Mouse (Mus musculus) ovary, adult 18-20 months (tissue): Measurements from ENCODE around the gene Insl5.

Experiments
- DNase-seq: peaks from one replicate; pipeline ENCODE4 v3.0.0; 2022; ENCODE audit warnings: low spot score, mixed read lengths

Insl5 gene

DNA sequence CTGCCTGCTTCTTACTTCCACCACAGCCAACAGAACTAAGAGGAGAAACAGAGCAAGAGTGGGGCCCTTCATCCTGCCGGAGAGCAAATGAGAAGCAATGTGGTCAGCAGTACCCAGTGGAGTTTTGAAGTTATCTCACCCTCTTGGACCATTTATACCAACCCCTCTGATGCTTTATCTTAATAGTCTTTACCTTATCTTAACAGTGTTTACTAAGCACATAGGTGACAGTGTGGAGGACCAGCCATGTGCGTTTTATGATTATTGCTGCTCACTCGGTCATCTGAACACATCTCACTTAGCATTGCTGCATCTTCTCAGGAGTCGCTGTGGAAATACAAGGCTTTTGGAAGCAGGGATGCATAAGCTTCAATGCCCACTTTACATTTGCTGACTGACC lies at the start of gene Insl5:
Gene Insl5 (minus strand): TSS at position 222 of the 400 bp plus-strand sequence.
- DNase-seq = no peak

DNA sequence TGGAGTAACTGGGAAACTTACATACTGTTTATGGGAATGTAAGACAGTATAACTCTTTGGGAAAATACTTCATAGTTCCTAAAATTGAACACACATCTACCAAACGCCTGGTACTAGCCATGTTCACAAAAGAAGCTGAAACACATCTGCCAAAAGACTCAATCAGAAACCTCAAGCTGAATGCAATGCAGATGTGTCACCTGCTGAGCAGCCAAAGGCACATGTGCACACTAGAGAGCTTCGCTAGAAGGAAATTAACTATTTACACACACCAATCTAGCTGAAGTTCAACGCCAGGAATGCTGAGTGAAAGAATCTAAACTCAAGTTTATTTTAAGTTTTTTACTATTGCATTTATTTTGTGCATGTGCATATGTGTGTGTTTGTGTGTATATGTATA lies 44.0 kb upstream of the Insl5 start:
- DNase-seq = no peak

DNA sequence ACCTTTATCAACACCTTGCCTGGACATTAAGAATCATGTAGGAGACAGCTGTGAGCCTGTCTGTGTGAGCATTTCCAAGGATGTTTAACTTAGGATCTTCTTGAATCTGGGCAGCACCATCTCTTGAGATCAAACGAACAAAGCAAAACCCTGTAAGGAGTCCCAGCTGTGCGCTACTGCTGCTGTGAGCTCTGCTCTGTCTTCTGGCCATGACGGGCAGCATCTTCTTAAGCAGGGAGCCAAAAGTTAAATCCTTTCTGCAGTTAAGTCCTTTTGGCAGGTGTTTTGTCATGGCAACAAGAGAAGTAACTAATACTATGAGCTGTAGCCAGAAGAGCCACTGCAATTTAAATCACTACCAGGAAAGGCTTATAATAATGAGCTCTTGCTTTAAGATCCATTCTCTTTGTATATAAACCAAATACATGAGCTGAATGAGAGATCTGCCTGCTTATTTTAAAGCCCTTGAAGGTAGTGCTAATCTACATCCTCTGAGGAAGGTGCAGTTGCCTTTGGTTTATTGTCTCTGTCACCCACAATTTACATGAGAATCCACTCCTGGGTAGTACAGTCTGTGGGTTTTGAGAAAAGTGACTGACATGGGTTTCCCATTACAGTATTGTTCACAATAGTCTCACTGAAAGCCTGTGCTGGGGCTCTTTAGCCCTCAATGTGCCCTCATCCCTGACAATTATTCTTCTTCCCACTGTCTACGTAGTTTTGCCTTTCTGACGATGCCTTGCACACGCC lies 41.4 kb upstream of the Insl5 start:
- no peak for DNase-seq

DNA sequence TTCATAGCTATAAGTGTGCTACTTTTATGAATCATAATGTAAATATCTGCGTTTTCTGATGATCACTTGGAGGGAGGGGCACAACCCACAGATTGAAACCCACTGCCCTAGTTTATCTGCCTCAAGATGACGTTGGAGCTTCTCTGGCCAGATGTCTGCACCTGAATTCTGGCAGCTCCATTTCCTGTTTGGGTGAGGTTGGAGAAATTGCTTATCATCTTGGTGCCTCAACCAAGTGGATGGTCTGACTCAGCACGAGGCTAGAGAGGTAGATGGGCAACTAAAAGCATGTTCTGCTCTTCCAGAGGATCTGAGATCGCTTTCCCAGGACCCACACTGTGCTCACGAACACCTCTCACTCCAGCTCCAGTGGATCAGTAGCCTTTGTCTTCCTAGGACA lies 38.3 kb upstream of the Insl5 start:
- DNase-seq = no peak

DNA sequence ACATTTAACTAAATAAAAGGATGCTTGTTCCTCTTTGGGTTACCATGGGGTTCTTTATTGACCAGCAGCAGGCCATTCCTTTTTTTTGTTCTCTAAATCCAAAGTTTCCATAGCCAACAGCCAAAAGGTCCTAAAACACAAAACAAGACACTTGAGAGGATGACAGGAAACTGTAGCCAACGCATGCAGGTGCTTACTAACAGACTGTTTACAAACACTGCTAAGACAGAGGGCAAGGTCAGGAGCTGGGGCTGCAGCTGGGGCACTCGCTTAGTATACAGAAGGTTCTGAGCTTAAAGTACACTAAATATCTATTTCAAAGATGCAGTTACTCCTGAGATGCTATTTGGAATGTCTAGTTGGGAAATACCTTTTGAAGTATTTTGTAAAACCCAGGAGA lies 37.8 kb upstream of the Insl5 start:
- no peak for DNase-seq

DNA sequence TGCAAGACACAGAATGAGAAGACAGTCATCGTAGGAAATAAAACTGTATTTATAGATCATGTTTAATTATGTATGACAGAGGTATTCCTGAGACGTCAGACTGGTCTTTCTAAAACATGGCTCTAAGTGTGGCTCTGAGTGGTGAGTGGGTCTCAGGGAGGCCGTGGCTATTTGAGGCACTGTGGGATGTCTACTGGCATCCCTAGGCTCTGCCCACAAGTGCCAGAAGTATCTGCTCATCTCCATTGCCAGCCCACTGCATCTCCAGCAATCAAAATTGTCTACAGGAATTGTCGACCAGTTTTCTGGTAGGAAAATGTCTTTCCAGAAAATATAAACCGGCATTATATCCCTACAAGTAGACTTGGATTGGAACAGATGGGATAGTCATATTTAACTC lies 30.3 kb upstream of the Insl5 start:
- DNase-seq = no peak

DNA sequence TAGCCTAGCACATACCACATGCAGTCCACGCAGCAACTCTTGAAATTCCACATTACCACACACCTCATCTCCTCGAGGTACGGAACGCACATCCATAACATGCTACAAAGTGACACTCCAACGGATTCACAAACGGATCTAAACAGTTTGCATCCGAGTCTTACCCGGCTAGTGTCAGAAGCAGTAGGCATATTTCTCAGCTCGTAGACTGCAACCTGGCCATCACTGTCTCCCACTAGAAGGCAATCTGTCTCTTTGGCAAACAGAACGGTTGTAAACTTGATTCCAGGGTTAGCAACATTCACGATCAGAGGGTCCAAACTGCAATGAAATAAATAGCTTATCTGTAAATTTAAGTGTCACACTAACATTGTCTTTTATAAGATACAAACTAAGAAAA lies 21.4 kb upstream of the Insl5 start:
- no peak for DNase-seq

DNA sequence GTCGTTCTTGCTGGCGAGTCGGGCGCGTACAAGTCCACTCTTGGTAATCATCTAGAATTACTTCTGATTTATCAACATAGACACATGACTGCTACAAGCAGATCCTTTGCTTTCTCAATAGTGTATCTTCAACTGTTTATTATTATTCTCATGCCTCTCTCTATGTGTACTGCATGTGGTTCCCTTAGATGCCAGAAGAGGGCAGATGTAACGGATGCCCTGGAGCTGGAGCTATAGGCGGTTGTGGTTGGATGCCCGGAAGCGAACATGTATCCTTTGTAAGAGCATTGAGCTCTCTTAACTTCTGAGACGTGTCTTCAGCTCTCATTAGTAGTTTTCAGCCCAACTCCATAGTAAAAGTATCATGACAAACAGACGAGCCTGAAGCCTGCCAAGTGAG lies 16.4 kb upstream of the Insl5 start:
- no peak for DNase-seq

DNA sequence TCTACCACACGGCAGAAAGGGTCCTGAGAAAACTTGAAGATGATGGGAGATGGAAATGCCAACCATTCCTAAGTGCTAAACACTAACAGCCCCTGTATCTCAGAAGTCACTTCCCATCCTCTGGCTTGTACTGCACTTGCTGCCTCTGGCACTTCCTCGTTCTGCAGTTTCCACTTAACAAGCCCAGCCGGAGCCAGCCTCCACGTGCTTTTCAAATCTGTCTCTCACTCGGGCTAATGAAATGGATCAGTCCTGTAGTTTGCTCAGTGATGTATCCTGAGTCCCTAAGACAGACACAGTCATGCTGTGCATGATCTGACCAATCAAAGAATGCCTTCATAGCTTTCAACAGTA lies 13.2 kb upstream of the Insl5 start:
- DNase-seq = no peak

DNA sequence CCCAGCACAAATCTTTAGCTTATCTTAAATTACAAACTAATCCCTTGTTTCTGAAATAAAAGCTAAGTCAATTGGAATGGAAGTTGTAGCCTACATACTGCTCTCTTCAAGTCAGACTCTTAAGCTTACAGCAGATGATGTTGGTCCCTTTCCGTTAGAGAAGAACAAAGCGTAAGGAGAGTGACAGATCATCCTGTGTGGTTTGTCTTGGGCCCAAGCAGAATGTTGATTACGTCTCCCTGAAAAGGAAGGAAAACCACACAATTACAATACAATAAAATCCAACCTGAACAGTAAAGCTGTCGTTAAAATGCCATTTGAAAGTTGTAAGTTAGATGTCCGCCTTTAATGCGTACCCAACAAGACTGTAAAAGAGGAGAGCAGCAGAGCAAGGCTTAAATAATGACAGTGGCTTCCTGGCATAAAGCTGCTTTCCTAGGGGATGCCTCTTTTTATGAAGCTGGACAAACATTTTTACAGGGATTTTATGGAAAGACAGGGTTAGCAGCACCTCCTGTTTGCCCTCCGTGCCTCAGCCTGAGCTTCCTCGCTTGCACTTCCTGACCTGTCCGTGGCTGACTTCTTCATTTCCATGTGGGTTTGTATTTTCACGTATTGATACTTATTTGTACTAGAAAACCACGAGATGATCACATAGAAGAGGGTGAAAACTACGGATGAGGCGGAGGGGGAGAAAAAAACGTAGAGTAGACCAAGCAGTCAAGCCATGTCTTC lies 12.6 kb upstream of the Insl5 start:
- DNase-seq = no peak

DNA sequence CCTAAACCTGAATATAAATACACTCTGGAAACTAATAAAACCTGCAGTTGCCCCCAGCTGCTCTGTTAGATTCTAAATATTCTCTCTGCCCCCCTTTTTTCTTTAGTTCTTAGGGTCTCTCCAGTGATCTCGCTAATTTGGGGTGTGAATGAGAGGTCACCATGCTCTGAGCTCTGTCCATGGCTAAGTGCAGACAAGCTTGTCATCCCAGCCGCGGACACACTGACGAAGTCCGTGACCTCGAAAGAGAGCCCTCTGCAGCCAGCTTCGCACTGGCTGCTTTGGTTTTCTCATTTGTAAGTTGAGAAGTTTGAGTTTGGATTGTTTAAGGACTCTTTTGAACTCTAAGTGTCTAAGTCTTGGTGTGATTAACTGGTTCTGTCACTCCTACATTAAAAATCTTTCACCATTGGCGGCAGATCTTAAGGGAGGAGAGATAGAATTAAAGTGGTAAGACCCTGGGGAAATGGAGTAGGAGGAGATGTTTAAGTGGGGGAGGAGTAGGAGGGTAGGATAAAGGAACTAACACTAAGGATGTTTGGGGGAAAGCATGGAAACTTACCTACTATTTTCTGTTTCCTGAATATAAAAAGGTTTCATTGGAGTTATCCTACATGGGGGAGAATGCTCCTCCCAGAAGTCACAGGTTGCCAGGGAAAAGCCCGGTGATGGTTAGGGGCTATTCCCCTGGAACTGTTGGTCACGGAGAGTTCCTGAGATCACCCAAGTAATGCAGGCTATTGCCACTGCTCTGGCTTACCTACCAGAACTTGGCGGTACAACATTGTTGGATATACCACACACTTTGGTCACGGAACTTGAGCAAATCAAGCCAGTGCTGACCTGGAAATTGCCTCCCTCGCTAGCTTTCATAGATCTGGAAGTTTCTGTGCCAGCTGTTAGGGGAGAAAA lies 1.8 kb upstream of the Insl5 start:
- DNase-seq = no peak

DNA sequence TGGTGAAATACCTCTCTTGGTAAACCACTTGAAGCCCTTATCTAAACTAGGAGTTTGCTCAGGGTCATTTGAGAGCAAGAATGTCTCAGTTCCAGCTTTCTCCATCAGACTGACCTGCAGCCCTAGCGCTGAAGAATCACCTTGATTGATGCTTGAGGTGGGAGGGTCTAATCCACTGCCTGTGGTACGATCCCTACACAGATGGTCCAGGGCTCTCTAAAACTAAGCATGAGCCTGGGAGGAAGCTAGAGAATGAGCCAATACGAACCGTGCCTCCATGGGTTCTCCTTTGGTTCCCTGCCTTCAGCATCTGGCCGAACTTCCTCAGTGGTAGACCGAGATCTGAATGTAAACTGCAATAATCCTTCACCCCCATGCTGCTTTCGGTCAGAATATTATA lies 1.1 kb upstream of the Insl5 start:
- no peak for DNase-seq

DNA sequence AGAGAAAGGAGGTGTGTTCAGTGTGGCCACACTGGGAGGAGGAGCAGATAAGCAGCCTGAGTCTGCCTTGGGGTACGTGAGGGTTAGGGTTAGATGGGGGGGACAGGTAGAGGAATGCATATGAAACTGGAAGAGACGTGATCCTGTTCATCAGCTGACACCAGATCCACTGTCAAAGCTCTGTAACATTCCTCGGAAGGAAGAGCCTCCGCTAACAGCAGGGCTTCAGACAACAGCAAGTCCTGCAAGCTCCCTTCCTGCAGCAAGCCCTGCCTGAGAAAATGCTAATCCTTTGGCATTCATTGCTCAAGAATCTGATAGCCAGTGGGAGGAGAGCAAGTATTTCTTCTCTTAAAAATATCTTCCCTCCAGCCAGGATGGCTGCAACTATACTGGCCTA lies 13.2 kb downstream of the Insl5 start:
- no peak for DNase-seq

DNA sequence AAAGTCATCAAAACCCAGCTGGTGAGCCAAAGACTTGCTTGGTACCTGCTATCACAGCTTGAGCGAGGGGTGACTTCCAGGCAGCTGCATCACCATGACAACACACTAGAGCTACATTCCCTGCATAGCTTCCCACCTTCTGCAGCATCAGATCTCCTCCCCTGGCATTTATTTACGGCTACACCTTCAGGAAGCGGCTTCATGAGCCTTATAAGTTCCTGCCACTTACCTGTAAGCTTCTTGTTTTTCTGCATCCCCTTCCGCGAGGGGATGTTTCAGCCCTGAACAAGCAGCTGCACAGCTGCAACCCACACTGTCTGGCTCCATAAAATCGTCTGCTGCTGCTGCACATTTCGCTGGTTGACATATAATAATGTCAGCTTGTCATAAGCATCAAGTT lies 14.8 kb downstream of the Insl5 start:
- no peak for DNase-seq

DNA sequence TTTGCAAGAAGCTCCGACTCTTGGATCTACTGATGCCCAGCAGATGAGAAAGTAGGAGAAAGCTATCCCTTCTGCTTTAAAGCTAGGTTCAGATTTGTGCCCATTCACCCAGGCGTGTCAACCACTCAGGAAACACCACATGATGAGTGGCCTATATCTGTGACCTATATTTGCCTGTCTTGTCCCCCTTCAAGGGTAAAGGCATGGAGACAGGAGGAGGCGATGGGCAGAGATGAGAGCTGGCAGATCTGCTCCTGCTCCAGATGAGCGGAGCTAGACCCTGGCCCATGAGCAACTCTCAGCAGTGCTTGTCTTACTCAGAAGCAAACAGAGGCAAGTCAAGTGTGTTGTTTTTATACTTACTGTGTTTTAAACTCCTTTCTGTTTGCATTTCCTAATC lies 15.9 kb downstream of the Insl5 start:
- no peak for DNase-seq

DNA sequence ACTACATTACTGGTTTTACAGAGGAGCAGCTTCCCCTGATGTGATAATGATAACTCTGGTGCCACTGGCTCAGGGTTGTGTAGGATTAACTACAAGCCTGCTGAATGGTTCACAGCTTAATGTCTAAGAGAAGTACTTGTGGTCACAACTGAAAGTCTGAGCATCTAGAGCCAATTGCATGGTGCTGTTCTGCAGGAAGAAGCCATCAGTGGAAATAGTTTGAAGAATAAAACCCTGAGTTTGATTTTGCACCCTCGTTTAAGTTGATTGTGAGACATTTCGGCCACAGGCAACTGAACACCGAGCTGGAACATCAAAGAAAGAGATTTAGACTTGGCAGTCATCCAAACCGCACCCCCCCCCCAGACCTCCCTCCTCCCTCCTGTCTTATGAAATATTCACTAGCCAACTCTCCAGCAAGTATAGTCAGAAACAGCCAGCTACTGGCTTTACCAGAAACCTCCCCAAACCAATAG lies 19.7 kb downstream of the Insl5 start:
- no peak for DNase-seq

DNA sequence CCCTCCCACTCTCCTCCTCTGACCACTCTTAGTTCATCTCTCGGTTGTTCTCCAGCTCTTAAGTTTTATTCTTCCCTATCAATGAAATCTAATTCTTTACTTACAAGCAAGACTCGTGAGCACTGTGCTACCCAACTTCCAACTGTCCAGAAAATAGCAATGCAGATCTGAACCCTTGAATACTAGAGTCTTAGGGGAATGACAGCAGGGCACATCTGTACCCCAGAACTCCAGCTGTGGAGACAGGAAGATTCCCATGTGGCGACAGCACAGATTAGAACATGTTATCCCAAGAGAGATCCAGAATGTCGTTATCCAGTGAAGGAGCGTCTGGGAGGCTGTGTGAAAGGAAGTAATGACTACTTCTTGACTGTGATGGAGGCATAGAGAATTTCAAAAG lies 20.4 kb downstream of the Insl5 start:
- DNase-seq = no peak

DNA sequence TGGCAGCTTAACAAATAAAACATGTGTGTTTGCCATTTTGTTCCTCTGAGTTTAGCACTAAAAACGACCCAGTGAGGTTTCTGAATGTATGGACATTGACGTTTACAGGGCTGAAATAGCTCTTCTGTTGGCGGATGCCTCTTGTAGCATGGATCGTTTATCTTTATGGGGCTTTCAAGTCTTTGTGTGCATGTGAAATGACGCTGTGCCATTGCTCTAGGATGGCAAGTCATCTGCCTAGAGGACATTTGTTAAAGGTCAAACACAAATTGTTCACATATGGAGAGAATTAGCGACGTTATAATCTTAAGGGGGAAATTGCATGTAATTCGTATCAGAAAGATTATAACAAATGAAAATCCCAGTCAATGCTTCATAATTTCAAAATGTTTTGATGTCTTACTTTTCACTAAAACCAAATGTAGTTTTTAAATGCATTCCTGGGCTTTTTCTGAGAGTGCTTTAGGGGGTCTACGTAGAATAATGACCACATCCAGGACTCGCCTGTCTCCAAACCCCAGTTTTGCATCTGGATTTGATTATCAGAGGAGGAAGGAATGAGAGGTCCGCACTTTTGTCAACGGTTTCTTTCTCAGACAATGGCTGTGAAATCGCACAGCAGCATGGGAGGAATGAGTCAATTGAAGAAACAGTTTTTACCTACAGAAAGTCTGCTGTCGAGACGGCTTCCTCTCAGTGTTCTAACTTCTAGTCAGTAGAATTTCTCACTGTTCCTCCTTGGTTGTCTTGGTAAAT lies 21.3 kb downstream of the Insl5 start:
- no peak for DNase-seq

DNA sequence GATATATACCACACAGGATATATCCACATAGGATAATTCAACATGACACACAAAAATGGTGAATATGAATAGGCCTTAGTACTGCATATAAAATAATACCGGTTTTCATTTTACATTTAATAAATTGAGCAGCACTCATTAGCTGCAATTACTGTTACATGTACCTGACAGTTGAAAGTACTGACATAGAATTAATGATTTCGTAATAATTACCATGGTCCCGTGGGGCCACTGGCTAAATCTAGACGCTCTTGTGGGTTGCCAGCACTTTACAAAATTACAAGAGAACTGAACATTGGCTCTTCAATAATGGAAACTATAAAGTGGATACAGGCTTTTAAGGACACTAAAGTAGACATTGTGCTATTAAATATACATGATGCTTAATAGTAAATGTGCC lies 22.0 kb downstream of the Insl5 start:
- no peak for DNase-seq

DNA sequence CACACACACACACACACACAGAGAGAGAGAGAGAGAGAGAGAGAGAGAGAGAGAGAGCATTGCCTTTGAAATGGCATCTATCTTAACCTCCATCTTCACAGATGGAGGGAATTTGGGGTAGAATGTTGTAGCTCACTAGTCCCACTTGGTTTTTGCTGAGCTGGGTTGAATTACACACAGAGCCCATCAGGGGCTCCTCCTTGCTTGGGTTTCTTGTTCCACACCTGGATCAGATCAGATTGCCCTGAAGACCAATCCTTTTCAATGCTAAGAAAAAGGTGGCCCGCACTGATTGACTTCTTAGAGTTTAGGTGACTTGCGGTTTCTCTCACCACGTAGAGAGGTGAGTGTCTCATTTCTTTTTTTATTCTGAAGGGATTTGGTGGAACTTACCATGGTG lies 35.0 kb downstream of the Insl5 start:
- no peak for DNase-seq

DNA sequence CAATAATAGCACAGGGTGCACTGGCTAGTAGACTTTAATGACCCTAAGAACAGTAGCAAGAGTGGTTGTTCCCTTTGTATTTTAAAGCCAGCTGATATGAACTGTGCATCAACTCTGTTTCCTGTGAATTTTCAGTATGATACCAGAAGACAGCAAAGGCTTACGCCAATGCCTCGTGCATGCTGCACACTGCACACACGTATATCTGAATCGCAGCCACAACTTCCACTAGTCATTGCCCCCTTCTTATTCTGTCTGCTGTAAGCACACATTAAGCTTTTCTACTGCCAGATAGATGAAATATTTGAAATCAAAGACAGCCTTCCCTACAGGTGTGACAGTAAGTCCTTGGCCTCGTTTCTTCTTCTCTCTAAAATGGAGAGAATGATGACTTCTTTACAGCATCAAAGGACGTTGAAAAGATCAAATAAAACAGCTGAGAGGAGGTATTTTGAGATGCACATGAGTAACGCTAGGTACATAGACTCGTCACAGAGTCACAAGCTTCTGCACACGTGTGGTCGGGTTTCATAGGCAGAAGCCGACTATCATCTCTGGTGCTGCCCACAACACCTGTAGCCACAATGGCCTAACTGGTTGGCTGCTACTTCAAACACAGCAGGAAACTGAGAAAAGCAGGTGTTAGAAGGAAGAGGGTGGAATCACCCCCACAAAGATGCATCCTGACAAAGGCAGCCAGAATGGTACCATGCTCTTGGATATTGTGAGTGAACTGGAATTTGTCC lies 35.9 kb downstream of the Insl5 start:
- no peak for DNase-seq
